Mouse (Mus musculus) ES-E14 (cell line): ENCODE measurements around the gene Tacc2.

Experiments used
- CHD2 ChIP-seq: IDR thresholded peaks from 2 replicates; pipeline ENCODE4 v1.6.1; 2014; ENCODE audit warnings: mild to moderate bottlenecking, low read depth, low read length, inconsistent platforms
- HCFC1 ChIP-seq: IDR thresholded peaks from 2 replicates; pipeline ENCODE4 v1.6.1; 2012; ENCODE audit warnings: low read length, inconsistent platforms, borderline replicate concordance; ENCODE audit not compliant: insufficient read depth
- MAFK ChIP-seq: IDR thresholded peaks from 2 replicates; pipeline ENCODE4 v1.6.1; 2014; ENCODE audit warnings: mild to moderate bottlenecking, low read depth, low read length, inconsistent platforms; ENCODE audit not compliant: insufficient read depth
- ZNF384 ChIP-seq: IDR thresholded peaks from 2 replicates; pipeline ENCODE4 v1.6.1; 2012; ENCODE audit warnings: low read depth, low read length, inconsistent platforms

DNA sequence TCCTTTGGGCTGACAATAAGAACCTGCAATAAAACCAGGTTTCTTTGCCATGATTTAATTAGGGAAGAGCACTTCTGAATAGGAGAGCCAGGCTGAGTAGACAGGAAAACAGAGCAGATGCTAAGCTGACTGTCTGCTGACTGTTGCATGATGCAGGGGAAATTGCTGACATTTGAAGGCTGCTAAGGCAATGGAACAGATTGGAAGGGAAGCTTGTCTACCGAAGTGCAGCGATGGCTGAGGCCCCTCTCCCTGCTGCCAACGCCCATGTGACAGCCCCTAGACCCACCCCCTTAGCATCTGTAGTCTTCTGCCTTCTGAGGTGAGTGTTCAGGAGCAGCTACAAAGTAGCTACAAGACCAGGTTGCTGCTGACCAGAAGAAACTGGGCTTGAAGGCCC is 148.9 kb downstream of the Tacc2 start:
- TF ChIP-seq MAFK (no peak), HCFC1 (no peak), ZNF384 (no peak), CHD2 (no peak)
